In genomic region chr8:88010566-88010965, GRCm38 (mm10) we compare ENCODE assay signal across 10 mouse cellular contexts. TPM values are rescaled to one million over a fixed set of nuclear protein-coding genes. Genes with fewer than 3 reads are reported as not detected.
A peak's percentile ranks its signal among the peaks of the same experiment; 100 is the strongest.
DNase-seq lines count a peak whose midpoint lies in the region; TF ChIP-seq lines count a peak whose summit lies in the region.
"Had no signal": no experiment of that assay in that cellular context is flagged by ENCODE, and none has a peak within 500 bp of the region (broad histone marks: within the 10 kb centered on the region; RNA-seq: fewer than 3 reads in every experiment).

No protein-coding gene starts in this region.

- 49% methylated on average over 3 of the region's 3 CpGs for WGBS in cerebellum, adult 2 months

- TF ChIP-seq CTCF in cerebellum, adult 2 months (IDR thresholded peaks at IDR 0.05; ENCODE audit: borderline replicate concordance, insufficient read depth, low read depth, low read length) = peak; percentile 47; the same call in 1 of the 2 replicates
- TF ChIP-seq CTCF in gastrocnemius, adult 2 months (IDR thresholded peaks at IDR 0.05) = peak; percentile 58

- TF ChIP-seq POLR2A in cerebellum, adult 2 months (IDR thresholded peaks at IDR 0.05; ENCODE audit: borderline replicate concordance, insufficient read depth, low read length) = no peak

- DNase-seq in right cerebral cortex, adult 2 months (ENCODE audit: low spot score in 2 of 2) = peak; percentile 13 to 28
- DNase-seq in right cerebral cortex, postnatal 36 days (ENCODE audit: low spot score in 2 of 2) = no peak
- DNase-seq in cerebellum, adult 2 months = peak; percentile 17 to 20
- peak; percentile 62 for DNase-seq in gastrocnemius, adult 2 months
- DNase-seq in kidney, postnatal 10 days = peak; percentile 78
- peak; percentile 14 to 28 for DNase-seq in lung, adult 18-20 months
- DNase-seq in thymus, postnatal 0 days (ENCODE audit: low spot score) = no peak
- no peak for DNase-seq in natural killer cell, adult 2 months (ENCODE audit: low spot score in 2 of 2)
- DNase-seq: liver, embryonic 13.5 days had no signal

- no peak overlapping the region for H3K27ac ChIP-seq in cerebellum, adult 2 months (ENCODE audit: insufficient read depth, low read length)
- H3K27ac ChIP-seq in gastrocnemius, adult 2 months = no peak overlapping the region
- H3K27ac ChIP-seq: embryonic facial prominence, embryonic 12.5 days; liver, embryonic 13.5 days had no signal

- intact Hi-C loops in gastrocnemius, adult 2 months (cut with DNase I) = loop anchor here (10.0 kb wide), 1 partner anchor 96 kb away; no protein-coding TSS in a partner anchor

- H3K27me3 ChIP-seq in cerebellum, adult 2 months (ENCODE audit: control insufficient read depth, insufficient read depth, low read length) = no peaks in the 10 kb centered on the region
- H3K27me3 ChIP-seq: embryonic facial prominence, embryonic 12.5 days; liver, embryonic 13.5 days had no signal

- no peak overlapping the region for H3K4me3 ChIP-seq in cerebellum, adult 2 months (replicated peaks; ENCODE audit: insufficient read depth, low read depth, low read length)
- H3K4me3 ChIP-seq in gastrocnemius, adult 2 months = no peak overlapping the region
- H3K4me3 ChIP-seq: embryonic facial prominence, embryonic 12.5 days; liver, embryonic 13.5 days had no signal

- H3K4me1 ChIP-seq in cerebellum, adult 2 months (ENCODE audit: control insufficient read depth, insufficient read depth, low read length) = no peaks in the 10 kb centered on the region
- H3K4me1 ChIP-seq: embryonic facial prominence, embryonic 12.5 days had no signal

RNA-seq across cellular contexts. Expression of gene Zfp423, which starts 51.2 kb away (rescaled TPM):
- 38.1 and 40.1 TPM in 2 replicates for polyA plus RNA-seq in cerebellum, adult 2 months (2012; rRNA removed)
- total RNA-seq in gastrocnemius, adult 2 months (2021) = 10 to 100 TPM; 13.0 to 15.6 TPM
- polyA plus RNA-seq in thymus, postnatal 0 days (2015; fragmentation: Nextera tagmentation; extraction: Ambion mirVana) = 0.98 and 1.5 TPM in 2 replicates

Comparison
In these comparisons a context has a peak if more than half of its experiments do, and no peak if none do; other contexts are left out.
1. DNase-seq: peak in right cerebral cortex, adult 2 months (2 of 2), cerebellum, adult 2 months (2 of 2), gastrocnemius, adult 2 months (single experiment), kidney, postnatal 10 days (single experiment) and lung, adult 18-20 months (2 of 2); none in right cerebral cortex, postnatal 36 days (0 of 2), thymus, postnatal 0 days (single experiment) and natural killer cell, adult 2 months (0 of 2).
2. RNA of gene Zfp423, which starts 51.2 kb away (polyA plus RNA-seq): 38.1 to 40.1 TPM in cerebellum, adult 2 months; 0.98 to 1.5 TPM in thymus, postnatal 0 days; every median in the first group is over 10 times any median in the second.